Mouse (Mus musculus) induced T-regulatory cell, adult 2 months (primary cell): ENCODE measurements around the gene Shoc2.
A peak's percentile ranks its signal among the peaks of the same experiment; 100 is the strongest.
"Not testable (repeated sequence)": the region's sequence is repeated elsewhere in the genome, so short reads cannot be mapped to it uniquely, and the experiment has no call there.

ENCODE experiments used
- DNase-seq: peaks from one replicate; pipeline ENCODE4 v3.0.0-alpha.2; 2012; ENCODE audit warnings: low read depth

The Shoc2 gene

GRCm38 (mm10) chr19:53933050-53933449 lies 11.1 kb upstream of the Shoc2 start:
- DNase-seq = no peak

- no peak for DNase-seq
These were observed 10.1 kb upstream of the Shoc2 start for GRCm38 (mm10) chr19:53934046-53934445.

- no peak for DNase-seq
These were observed 4.6 kb upstream of the Shoc2 start for GRCm38 (mm10) chr19:53939467-53939866.

- DNase-seq = no peak
These were observed 3.0 kb upstream of the Shoc2 start for GRCm38 (mm10) chr19:53941139-53941538.

- no peak for DNase-seq
These were observed 1.8 kb upstream of the Shoc2 start for GRCm38 (mm10) chr19:53942342-53942741.

GRCm38 (mm10) chr19:53944786-53945169 lies 672 bp downstream of the Shoc2 start:
- DNase-seq = no peak

- DNase-seq = peak; percentile 66
These were observed 1.3 kb downstream of the Shoc2 start for GRCm38 (mm10) chr19:53945171-53946042.

- no peak for DNase-seq
These were observed 13.4 kb downstream of the Shoc2 start for GRCm38 (mm10) chr19:53957513-53957912.

- no peak for DNase-seq
These were observed 18.4 kb downstream of the Shoc2 start for GRCm38 (mm10) chr19:53962511-53962910.

- not testable (repeated sequence) for DNase-seq
These were observed 20.2 kb downstream of the Shoc2 start for GRCm38 (mm10) chr19:53964347-53964746.

GRCm38 (mm10) chr19:53964910-53965633 lies 21.0 kb downstream of the Shoc2 start:
- DNase-seq = no peak

- no peak for DNase-seq
These were observed 25.1 kb downstream of the Shoc2 start for GRCm38 (mm10) chr19:53969226-53969625.

- DNase-seq = peak; percentile 51
These were observed 27.8 kb downstream of the Shoc2 start for GRCm38 (mm10) chr19:53971938-53972337.

GRCm38 (mm10) chr19:53973656-53974055 lies 29.6 kb downstream of the Shoc2 start:
- no peak for DNase-seq

- no peak for DNase-seq
These were observed 37.9 kb downstream of the Shoc2 start for GRCm38 (mm10) chr19:53982041-53982440.

GRCm38 (mm10) chr19:53983336-53983735 lies 39.2 kb downstream of the Shoc2 start:
- peak; percentile 39 for DNase-seq

GRCm38 (mm10) chr19:53984628-53985027 lies 40.5 kb downstream of the Shoc2 start:
- no peak for DNase-seq

- no peak for DNase-seq
These were observed 46.4 kb downstream of the Shoc2 start for GRCm38 (mm10) chr19:53990538-53990937.

- DNase-seq = no peak
These were observed 49.8 kb downstream of the Shoc2 start for GRCm38 (mm10) chr19:53993860-53994259.

GRCm38 (mm10) chr19:53994276-53994675 lies 50.2 kb downstream of the Shoc2 start:
- DNase-seq = no peak

GRCm38 (mm10) chr19:54010973-54011372 lies 66.9 kb downstream of the Shoc2 start:
- DNase-seq = peak; percentile 12

GRCm38 (mm10) chr19:54014999-54015398 lies 70.9 kb downstream of the Shoc2 start:
- peak; percentile 38 for DNase-seq

- DNase-seq = no peak
These were observed 71.4 kb downstream of the Shoc2 start for GRCm38 (mm10) chr19:54015503-54015902.
